26 mouse cellular contexts compared by ENCODE assay signal in the genomic region with DNA sequence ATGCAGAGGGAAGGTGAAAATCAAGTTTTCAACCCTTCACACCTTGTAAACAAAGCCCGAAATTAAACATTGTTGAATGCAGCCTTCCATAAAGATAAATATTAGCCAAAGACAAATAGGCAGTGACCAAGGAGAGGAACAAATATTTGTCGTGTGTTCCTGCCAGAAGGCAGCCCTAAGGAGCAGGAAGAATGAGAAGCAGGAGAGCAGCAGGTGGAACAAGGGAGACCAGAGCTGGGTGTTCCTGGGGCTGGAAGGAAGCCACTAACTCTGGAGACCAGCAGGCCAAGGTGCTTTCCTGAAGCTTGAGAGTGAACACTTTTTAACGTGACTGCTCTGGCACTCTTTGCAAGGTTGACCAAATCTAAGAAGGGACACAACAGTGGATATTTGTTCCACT. TPM values are rescaled to one million over a fixed set of nuclear protein-coding genes. Genes with fewer than 3 reads are reported as not detected.
DNase-seq lines count a peak whose midpoint lies in the region; ATAC-seq lines count a peak whose summit lies in the region.
"Had no signal": no experiment of that assay in that cellular context is flagged by ENCODE, and none has a peak within 500 bp of the region (broad histone marks: within the 10 kb centered on the region; RNA-seq: fewer than 3 reads in every experiment).

No protein-coding gene starts in this region.

- no peaks in the 10 kb centered on the region for H3K27me3 ChIP-seq in kidney, embryonic 16.5 days (ENCODE audit: insufficient read depth, low read length)
- no peaks in the 10 kb centered on the region for H3K27me3 ChIP-seq in lung, embryonic 15.5 days
- H3K27me3 ChIP-seq: CH12.LX; liver, embryonic 12.5 days; midbrain, embryonic 15.5 days; neural tube, embryonic 12.5 days; Patski had no signal

- H3K4me1 ChIP-seq in kidney, embryonic 16.5 days (ENCODE audit: insufficient read depth, low read length): no peaks in the 10 kb centered on the region
- peaks cover 8% of the 10 kb centered on the region; the same call in 1 of the 2 replicates for H3K4me1 ChIP-seq in lung, embryonic 15.5 days
- H3K4me1 ChIP-seq: hindbrain, embryonic 10.5 days; midbrain, embryonic 15.5 days; neural tube, embryonic 12.5 days had no signal

- H3K4me3 ChIP-seq in kidney, embryonic 16.5 days (ENCODE audit: low read length): no peak overlapping the region
- H3K4me3 ChIP-seq in lung, embryonic 15.5 days: no peak overlapping the region
- H3K4me3 ChIP-seq: gastrocnemius, adult 2 months; hindbrain, embryonic 10.5 days; layer of hippocampus, adult 2 months; liver, embryonic 12.5 days; midbrain, embryonic 15.5 days; neural tube, embryonic 12.5 days had no signal

- ATAC-seq in kidney, embryonic 16.5 days (ENCODE audit: low FRiP score, low TSS enrichment): no peak
- ATAC-seq in lung, embryonic 15.5 days (ENCODE audit: borderline replicate concordance, extremely low read depth, low FRiP score, low TSS enrichment): no peak
- ATAC-seq: forebrain, postnatal 0 days; liver, embryonic 12.5 days; midbrain, embryonic 15.5 days; Patski had no signal

- peak; percentile 43 for DNase-seq in kidney, adult 9 months
- DNase-seq in lung, postnatal 36 days: peak; percentile 72
- peak; percentile 6 for DNase-seq in yolk sac, embryonic 10.5 days (ENCODE audit: low spot score)
- DNase-seq in embryo, embryonic 10 days (ENCODE audit: low spot score): no peak
- DNase-seq in right cerebral cortex, postnatal 14 days: no peak
- DNase-seq: adrenal gland, postnatal 36 days; cerebellum, adult 9-11 months; forebrain, postnatal 0 days; gastrocnemius, adult 2 months; kidney, adult 18-20 months; kidney, postnatal 14 days; layer of hippocampus, postnatal 36 days; retina, postnatal 1 day; thymus, adult 2 months had no signal

- no peak overlapping the region for H3K27ac ChIP-seq in kidney, embryonic 16.5 days (ENCODE audit: low read length)
- peak overlapping the region; percentile 62 for H3K27ac ChIP-seq in lung, embryonic 15.5 days
- H3K27ac ChIP-seq: gastrocnemius, adult 2 months; hindbrain, embryonic 10.5 days; layer of hippocampus, adult 2 months; liver, embryonic 12.5 days; macrophage; midbrain, embryonic 15.5 days; neural tube, embryonic 12.5 days had no signal

- H3K36me3 ChIP-seq in kidney, embryonic 16.5 days (ENCODE audit: insufficient read depth, low read length): no peaks in the 10 kb centered on the region
- H3K36me3 ChIP-seq in lung, embryonic 15.5 days: no peaks in the 10 kb centered on the region
- H3K36me3 ChIP-seq: G1E; hindbrain, embryonic 10.5 days; liver, embryonic 12.5 days; midbrain, embryonic 15.5 days; neural tube, embryonic 12.5 days had no signal

- WGBS in kidney, embryonic 16.5 days: 63% methylated on average over 3 of the region's 3 CpGs
- WGBS in lung, embryonic 15.5 days: 40% methylated on average over 3 of the region's 3 CpGs

- H3K4me2 ChIP-seq in kidney, embryonic 16.5 days (replicated peaks; ENCODE audit: low read depth, low read length): no peak overlapping the region
- no peak overlapping the region for H3K4me2 ChIP-seq in lung, embryonic 15.5 days
- H3K4me2 ChIP-seq: heart, embryonic 11.5 days; liver, embryonic 12.5 days; midbrain, embryonic 15.5 days; neural tube, embryonic 12.5 days had no signal

- H3K9me3 ChIP-seq in kidney, embryonic 16.5 days (ENCODE audit: low read length): no peaks in the 10 kb centered on the region
- no peaks in the 10 kb centered on the region for H3K9me3 ChIP-seq in lung, embryonic 15.5 days
- H3K9me3 ChIP-seq: G1E; hindbrain, embryonic 10.5 days; liver, embryonic 12.5 days; midbrain, embryonic 15.5 days; neural tube, embryonic 12.5 days had no signal

- H3K9ac ChIP-seq in kidney, embryonic 16.5 days (replicated peaks; ENCODE audit: low read length): no peak overlapping the region
- no peak overlapping the region for H3K9ac ChIP-seq in lung, embryonic 15.5 days
- H3K9ac ChIP-seq: forebrain, postnatal 0 days; liver, embryonic 12.5 days; midbrain, embryonic 15.5 days; neural tube, embryonic 12.5 days had no signal

RNA-seq across cellular contexts. Expression of a gene that starts 55.6 kb away (rescaled TPM):
- 2.7 and 3.4 TPM in 2 replicates for polyA plus RNA-seq in kidney, embryonic 16.5 days (2015; fragmentation: Nextera tagmentation; extraction: Ambion mirVana)
- polyA plus RNA-seq in lung, embryonic 15.5 days (2015; fragmentation: Nextera tagmentation; extraction: Ambion mirVana): 3.3 and 3.6 TPM in 2 replicates

Comparison
In these comparisons a context has a peak if more than half of its experiments do, and no peak if none do; other contexts are left out.
1. DNase-seq: peak in kidney, adult 9 months (single experiment), lung, postnatal 36 days (single experiment) and yolk sac, embryonic 10.5 days (single experiment); none in embryo, embryonic 10 days (single experiment) and right cerebral cortex, postnatal 14 days (single experiment).